Mouse (Mus musculus) mature B cell (primary cell): ENCODE results near the gene Dll1.

Experiments used
- in situ Hi-C: fragments of 300-500 bp; cut with MboI; formaldehyde crosslinking; loops from 2 replicates; pipeline ENCODE4 v1.14.3; 2019

The Dll1 gene

GRCm38 (mm10) chr17:15376494-15377181 lies at the start of gene Dll1:
Gene Dll1 (minus strand): TSS chr17:15376872.
- in situ Hi-C loops = loop anchor here (25.0 kb wide), 1 partner anchor 314 kb away; no protein-coding TSS in a partner anchor

GRCm38 (mm10) chr17:15425931-15426330 lies 49.3 kb upstream of the Dll1 start:
- in situ Hi-C loops = no loop called here

DNA sequence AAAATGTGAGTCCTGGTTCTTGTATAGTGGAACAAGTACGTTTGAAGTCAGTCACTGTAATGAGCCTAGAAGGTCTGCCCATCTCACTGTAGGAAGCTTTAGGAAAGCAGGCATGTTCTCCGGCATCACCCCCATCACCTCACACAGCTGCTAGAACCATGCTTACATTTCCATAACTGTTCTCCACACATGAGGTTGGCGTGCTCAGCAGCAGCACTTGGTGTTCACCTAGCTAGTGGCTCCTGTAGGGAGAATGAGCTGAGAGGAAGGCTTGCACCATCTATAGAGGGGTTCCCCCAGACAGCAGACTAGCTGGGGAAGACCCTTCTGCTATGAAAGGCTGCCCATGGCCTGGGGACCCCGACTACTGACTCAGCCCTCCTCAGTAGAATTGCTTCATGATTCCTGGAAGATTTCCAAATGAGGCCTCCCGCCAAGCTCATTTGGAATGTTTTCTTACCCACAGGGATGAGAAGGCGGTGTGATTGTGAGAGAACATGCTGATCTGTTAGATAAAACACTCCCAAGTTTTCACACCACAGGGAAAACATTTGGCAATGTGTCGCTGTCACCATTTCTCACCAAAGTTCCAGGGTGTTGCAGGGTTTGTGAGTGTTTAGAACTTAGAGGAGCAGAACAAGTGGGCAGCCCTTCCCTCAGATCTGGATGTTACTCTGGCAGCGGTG lies 46.6 kb upstream of the Dll1 start:
- in situ Hi-C loops = no loop called here

DNA sequence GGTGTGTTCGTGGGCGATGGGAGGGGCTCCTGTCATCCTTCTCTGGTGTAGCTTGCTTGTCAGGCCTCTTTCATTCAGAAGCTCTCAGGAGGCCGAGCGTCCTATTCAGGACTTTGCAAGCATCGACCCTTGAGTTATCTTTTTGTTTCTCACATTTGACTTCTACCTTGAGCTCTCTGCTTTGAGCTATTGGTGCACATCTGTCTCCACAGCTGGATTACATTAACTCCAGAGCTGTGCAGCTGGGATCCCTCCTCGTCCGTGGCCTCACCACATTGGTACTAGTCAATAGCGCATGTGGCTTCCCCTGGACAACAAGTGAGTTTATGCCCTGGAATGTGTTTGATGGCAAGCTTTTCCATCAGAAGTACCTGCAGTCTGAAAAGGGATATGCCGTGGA lies 46.0 kb upstream of the Dll1 start:
- in situ Hi-C loops = no loop called here

DNA sequence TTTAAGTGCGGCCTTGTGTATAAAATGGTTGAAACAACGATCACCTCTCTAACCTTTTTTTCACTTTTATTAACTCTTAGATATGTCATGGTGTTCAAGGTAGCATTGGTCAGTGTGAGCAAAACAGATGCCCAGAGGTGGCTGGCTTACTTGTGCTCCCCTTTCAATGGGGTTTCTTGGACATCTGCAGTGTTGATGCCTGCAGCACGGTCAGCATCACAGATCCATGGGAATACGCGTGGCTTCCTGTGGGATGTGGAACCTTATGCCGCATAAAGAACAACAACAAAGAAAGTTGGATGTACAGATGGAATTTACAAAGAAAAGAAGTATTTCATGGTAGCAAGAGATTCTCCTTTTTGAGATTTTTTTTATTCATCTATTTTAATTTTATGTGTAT lies 44.8 kb upstream of the Dll1 start:
- in situ Hi-C loops = no loop called here

- in situ Hi-C loops = no loop called here
These were observed 43.4 kb upstream of the Dll1 start for GRCm38 (mm10) chr17:15420021-15420603.

GRCm38 (mm10) chr17:15419534-15419933 lies 42.9 kb upstream of the Dll1 start:
- in situ Hi-C loops = no loop called here

DNA sequence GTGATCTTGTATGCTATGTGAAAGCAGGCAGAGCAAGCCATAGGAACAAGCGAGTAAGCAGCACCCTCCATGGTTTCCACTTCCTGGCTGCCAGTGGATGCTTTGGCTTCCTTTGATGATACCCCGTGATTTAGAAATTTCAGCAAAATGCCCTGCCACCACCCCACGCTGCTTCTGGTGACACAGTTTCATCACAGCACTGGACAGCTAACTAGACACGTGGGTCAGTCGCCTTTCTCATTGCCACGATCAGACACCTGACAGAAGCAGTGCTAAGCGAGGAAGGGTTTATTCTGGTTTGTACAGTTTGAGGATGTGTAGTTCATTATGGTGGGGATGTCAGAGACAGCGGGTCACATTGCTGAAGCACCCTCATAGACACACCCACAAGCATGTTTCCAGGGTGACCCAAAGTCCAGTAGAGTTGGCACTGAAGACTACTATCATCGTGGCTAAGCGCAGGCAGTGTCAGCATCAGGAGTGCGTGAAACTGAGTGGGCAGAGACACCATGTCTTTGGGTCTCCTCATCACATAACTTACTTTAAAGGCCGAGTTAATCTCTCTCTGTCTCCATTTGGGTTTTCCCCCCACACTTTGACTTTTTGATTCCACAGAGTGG lies 40.0 kb upstream of the Dll1 start:
- in situ Hi-C loops = no loop called here

DNA sequence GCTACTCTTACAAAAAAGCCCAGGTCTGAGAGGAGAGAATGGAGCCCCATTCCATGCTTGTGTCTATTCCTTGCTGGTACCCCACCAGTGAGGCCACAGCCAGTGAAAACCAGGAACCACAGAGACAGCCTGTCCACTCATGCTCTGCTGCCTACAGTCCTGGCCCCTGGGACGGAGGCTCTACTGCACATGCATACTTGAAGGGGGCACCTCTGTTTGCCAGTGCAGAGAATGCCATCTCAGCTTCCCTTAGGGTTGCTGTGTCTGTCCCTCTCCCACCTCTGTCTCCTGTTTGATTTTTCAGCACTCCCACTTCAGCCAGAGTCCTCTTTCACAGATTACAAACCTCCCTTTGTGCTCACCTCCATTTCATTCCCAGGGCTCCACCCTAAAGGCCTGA lies 34.2 kb upstream of the Dll1 start:
- in situ Hi-C loops = no loop called here

- in situ Hi-C loops = no loop called here
These were observed 32.6 kb upstream of the Dll1 start for GRCm38 (mm10) chr17:15409261-15409660.

DNA sequence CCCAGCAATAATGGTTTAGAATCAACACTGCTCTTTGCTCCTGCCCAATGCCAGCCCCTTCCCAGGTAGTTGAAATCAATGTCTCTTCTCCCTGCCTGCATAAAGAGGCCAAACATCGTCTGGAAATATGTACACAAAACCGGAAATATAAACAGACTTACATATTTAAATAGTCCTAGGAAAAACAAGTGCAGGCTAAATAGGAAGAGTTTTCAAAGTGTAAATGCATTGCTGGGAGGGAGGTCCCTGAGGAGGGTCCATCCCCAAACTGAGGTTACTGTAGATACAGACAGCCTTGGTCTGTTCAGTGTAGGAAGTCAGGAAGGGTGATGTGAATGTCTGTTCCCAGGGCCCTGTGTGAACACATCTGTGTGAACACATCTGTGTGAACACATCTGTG lies 29.9 kb upstream of the Dll1 start:
- in situ Hi-C loops = no loop called here

- in situ Hi-C loops = no loop called here
These were observed 25.0 kb upstream of the Dll1 start for GRCm38 (mm10) chr17:15401716-15402115.

DNA sequence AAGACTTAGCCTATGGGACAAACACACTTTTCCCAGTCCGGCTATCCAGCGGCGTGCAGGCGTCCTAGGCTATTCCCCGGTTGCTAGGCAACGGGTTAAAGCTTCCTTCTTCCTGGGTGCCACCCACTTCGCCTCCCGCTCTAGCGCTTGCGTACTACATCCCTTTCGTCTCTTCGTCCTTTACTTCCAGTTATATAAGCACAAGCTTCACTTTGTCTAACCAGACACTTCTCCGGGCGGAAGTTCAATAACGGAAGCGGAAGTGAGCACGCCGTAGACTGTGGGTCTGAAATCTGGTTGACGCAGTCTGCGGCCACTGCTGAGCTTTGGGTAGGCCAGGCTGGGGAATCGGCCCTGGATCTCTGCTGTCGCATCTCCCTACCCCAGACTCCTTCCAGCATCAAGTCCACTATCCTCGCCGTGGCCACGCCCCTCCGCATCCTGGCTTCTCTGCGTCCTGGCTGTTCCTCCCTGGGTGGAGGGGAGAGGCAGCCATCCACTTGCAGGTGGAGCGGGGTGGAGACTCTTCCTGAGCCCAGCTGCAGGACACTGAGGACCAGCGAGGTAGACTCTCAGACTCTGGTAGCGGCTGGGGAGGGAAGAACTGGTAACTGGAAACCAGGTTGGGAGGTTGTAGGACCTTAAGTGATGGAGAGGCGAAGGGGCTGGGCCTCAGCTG lies 19.5 kb upstream of the Dll1 start, which contains the start of gene Fam120b:
Gene Fam120b (plus strand): TSS at position 206 of the 679 bp plus-strand sequence.
- in situ Hi-C loops = loop anchor here (25.0 kb wide), 1 partner anchor 334 kb away; no protein-coding TSS in a partner anchor

GRCm38 (mm10) chr17:15389356-15389755 lies 12.7 kb upstream of the Dll1 start:
- in situ Hi-C loops = loop anchor here (25.0 kb wide), 1 partner anchor 327 kb away; no protein-coding TSS in a partner anchor

GRCm38 (mm10) chr17:15388892-15389291 lies 12.2 kb upstream of the Dll1 start:
- in situ Hi-C loops = loop anchor here (25.0 kb wide), 1 partner anchor 327 kb away; no protein-coding TSS in a partner anchor

- in situ Hi-C loops = loop anchor here (25.0 kb wide), 1 partner anchor 321 kb away; no protein-coding TSS in a partner anchor
These were observed 6.7 kb upstream of the Dll1 start for GRCm38 (mm10) chr17:15383360-15383759.

DNA sequence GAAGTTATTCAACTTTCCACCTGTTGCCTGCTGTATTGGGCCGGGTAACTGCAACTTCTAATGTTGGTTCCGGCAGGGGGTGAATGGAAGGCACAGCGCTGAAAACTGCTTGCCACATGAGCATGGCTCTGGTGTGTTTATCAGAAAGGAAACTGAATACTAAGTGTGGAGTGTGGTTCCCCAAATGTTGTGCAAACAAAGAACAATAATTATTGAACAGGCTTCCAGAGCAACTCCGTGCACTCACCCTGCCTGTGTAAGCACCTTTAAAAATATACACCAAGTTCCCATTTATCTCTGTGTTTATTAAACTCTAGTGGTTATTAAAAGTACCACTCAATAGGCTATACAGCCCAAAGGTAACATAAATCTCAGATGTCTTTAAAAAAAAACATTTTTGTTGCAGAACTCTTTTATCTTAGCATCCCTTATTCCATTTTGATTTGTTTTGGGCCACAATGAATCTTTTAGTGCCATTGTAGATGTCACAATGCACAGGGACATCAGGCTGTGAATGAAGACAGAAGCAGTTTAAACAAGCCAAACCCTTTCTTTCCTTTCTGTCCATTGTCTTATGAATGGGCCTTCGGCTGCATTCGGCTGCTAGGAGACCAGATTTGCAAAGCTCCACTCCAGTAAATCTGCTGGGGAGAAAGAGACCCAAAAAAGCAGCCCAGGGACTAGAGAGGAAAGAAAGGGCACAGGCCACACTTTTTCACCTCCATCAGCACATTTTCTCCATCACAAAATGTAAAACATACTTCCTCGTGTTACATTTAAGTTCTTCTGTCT lies 5.4 kb upstream of the Dll1 start:
- in situ Hi-C loops = loop anchor here (25.0 kb wide), 1 partner anchor 320 kb away; no protein-coding TSS in a partner anchor

DNA sequence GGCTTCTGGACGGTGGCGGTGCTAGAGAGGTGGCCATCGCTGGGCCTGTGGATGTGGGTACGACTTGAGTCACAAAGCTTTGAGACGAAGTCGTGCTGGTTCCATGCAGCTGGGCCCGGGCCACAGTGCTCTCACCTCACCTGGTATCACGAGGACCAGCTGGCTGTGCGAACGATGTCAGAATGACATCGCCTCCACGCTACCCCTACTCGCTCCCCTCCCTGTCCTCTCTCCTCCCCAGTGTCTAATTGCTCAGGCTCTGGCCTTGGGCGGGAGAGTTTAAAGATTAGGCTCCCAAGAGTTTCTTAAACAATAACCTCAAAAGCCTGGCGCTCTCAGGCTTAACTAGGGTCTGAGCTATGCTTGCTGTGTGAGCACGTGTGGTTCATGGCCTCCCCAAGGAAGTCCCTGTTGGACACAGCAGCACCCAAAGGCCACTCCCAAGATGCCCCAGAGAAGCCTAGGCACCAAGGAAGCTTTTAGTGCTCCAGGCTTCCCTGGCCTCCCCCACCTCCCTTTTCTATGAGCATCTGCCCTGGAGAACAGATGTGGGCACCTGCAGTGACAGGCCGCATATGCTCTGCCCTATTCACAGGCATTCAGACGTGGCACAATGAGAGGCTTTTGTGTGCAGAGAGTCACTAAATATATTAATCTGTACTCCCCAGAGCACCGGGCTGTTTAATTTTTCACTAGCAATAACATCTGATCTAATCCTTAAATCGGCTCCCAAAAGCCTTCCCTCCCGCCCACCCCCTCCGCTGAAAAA lies 4.6 kb upstream of the Dll1 start:
- in situ Hi-C loops = loop anchor here (25.0 kb wide), 1 partner anchor 319 kb away; no protein-coding TSS in a partner anchor

DNA sequence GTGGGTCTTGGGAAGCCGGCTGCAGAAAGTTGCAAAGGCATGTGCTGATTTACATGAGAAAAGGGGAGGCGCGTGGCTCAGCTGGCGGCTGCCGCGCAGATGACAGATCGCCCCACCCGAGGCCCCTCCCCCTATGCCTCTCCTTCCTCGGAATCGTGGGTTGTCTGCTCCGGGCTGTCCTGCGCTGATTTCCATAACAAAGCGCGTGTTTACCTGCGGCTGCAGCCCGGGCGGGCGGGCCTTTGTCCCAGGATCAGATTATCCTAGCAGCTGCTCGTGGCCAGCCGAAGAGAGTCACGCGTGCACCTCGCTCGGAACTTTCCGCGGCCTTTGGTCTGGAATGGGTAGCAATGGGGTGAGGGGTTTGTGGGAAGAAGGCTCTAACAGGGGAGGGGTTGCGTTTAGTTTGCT lies 4.0 kb upstream of the Dll1 start:
- in situ Hi-C loops = loop anchor here (25.0 kb wide), 1 partner anchor 318 kb away; no protein-coding TSS in a partner anchor
